Mouse (Mus musculus): ENCODE measurements around the gene Gphn. TPM values are rescaled to one million over a fixed set of nuclear protein-coding genes. Genes with fewer than 3 reads are reported as not detected.

Gene Gphn
- polyA plus RNA-seq, 1 experiment from 2014 or later = 23.5 TPM

- peak; percentile 42 for ATAC-seq (ENCODE audit: low FRiP score, low read depth)
These were observed 1.1 kb downstream of the Gphn start for GRCm38 (mm10) chr12:78227021-78227932.

DNA sequence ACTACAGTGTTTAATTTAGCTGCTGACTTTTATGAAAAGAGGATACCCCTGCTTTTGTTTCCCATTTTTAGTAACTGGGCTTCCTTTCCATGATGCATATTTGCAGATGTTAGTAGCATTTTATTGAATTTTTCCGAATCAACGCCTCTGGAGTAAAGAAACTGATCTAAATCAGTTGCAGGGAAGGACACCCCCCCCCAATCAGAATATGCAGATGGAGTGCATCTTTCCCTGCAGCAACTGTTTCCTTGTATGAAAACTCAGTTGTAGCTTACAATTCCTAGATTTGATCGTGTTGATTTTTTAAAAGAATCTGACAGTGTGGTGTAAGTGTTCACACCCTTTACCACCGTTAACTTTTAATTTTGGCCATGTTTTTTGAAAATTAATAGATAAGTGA lies 2.0 kb downstream of the Gphn start:
- no peak overlapping the region for H3K27ac ChIP-seq (replicated peaks)
- WGBS = 42% methylated on average over 4 of the region's 4 CpGs
- peaks cover 4% of the 10 kb centered on the region for H3K4me1 ChIP-seq
- no peaks in the 10 kb centered on the region for H3K9me3 ChIP-seq
- H3K36me3 ChIP-seq = no peaks in the 10 kb centered on the region
- H3K9ac ChIP-seq (replicated peaks) = peak overlapping the region; percentile 81; the same call in 1 of the 2 replicates
- ATAC-seq (ENCODE audit: low FRiP score, low read depth) = no peak
- peak overlapping the region; percentile 78 for H3K4me3 ChIP-seq
- H3K27me3 ChIP-seq = no peaks in the 10 kb centered on the region
- H3K4me2 ChIP-seq (replicated peaks) = peak overlapping the region; percentile 70

More at GRCm38 (mm10) chr12:78227021-78227932, 1.1 kb downstream of the Gphn start:
- under 1% methylated on average over 39 of the region's 57 CpGs for WGBS
- Histone ChIP-seq H3K27ac (replicated peaks) (peak overlapping the region; percentile 98), H3K4me3 (peak overlapping the region; percentile 78), H3K4me1 (peaks cover 4% of the 10 kb centered on the region), H3K36me3 (no peaks in the 10 kb centered on the region), H3K9ac (replicated peaks) (peak overlapping the region; percentile 81), H3K9me3 (no peaks in the 10 kb centered on the region), H3K4me2 (replicated peaks) (peak overlapping the region; percentile 70), H3K27me3 (no peaks in the 10 kb centered on the region)

DNA sequence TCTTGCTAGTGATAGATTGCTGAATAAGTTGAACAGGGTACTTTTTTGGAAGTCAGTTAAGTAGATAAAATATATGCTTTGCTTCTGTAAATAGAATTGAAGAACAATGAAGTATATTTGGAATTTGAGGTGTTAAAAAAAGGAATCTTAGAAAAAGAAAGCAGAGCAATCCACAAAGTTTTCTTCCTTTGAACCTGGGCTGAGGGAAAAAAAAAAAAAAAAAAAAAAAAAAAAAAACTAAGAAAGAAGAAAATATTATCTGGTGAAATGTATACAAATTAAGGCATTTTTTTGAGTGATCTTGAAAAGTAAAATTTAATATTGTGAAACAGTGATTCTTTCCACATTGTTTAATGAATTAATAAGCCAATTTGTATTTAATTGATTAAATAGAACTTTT lies 6.4 kb downstream of the Gphn start:
- no peak overlapping the region for H3K9ac ChIP-seq (replicated peaks)
- H3K36me3 ChIP-seq = no peaks in the 10 kb centered on the region
- H3K27ac ChIP-seq (replicated peaks) = no peak overlapping the region
- H3K4me3 ChIP-seq = no peak overlapping the region
- peaks cover 4% of the 10 kb centered on the region for H3K4me1 ChIP-seq
- H3K27me3 ChIP-seq = no peaks in the 10 kb centered on the region
- no peak overlapping the region for H3K4me2 ChIP-seq (replicated peaks)
- H3K9me3 ChIP-seq = no peaks in the 10 kb centered on the region
- no peak for ATAC-seq (ENCODE audit: low FRiP score, low read depth)

- no peak overlapping the region for H3K27ac ChIP-seq (replicated peaks)
- no peaks in the 10 kb centered on the region for H3K36me3 ChIP-seq
- no peaks in the 10 kb centered on the region for H3K4me1 ChIP-seq
- no peak overlapping the region for H3K4me2 ChIP-seq (replicated peaks)
- H3K27me3 ChIP-seq = no peaks in the 10 kb centered on the region
- no peak overlapping the region for H3K9ac ChIP-seq (replicated peaks)
- WGBS = 75% methylated on average over 1 of the region's 1 CpGs
- no peak for ATAC-seq (ENCODE audit: low FRiP score, low read depth)
- no peaks in the 10 kb centered on the region for H3K9me3 ChIP-seq
- H3K4me3 ChIP-seq = no peak overlapping the region
These were observed 22.2 kb downstream of the Gphn start for GRCm38 (mm10) chr12:78248366-78248765.

- no peak overlapping the region for H3K27ac ChIP-seq (replicated peaks)
- no peak for ATAC-seq (ENCODE audit: low FRiP score, low read depth)
- no peaks in the 10 kb centered on the region for H3K9me3 ChIP-seq
- H3K4me1 ChIP-seq = no peaks in the 10 kb centered on the region
- no peak overlapping the region for H3K4me2 ChIP-seq (replicated peaks)
- no peaks in the 10 kb centered on the region for H3K36me3 ChIP-seq
- no peak overlapping the region for H3K9ac ChIP-seq (replicated peaks)
- no peaks in the 10 kb centered on the region for H3K27me3 ChIP-seq
- H3K4me3 ChIP-seq = no peak overlapping the region
These were observed 23.0 kb downstream of the Gphn start for GRCm38 (mm10) chr12:78249151-78249550.

- WGBS = 92% methylated on average over 2 of the region's 2 CpGs
- no peaks in the 10 kb centered on the region for H3K36me3 ChIP-seq
- no peak for ATAC-seq (ENCODE audit: low FRiP score, low read depth)
These were observed 51.2 kb downstream of the Gphn start for GRCm38 (mm10) chr12:78277386-78277785.

DNA sequence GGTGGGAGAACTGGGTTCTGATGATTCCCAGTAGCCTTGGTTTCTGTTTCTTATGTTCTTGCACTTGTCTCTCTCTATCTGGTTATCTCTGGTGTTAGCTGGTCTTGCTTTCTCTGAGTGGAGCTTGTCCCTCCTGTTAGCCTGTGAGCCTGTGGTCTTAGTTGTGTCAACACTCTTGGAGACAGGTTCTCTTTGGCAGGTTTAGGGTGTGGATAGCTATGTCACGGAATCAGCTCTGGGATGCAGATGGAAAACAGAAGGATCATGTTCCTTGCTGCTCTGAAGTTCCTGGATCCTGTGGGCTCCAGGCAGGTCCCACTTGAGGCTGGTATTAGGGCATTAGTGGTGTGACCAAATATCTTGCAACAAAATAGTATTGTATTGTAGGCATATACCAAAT lies 64.2 kb downstream of the Gphn start:
- H3K4me2 ChIP-seq (replicated peaks) = no peak overlapping the region
- H3K27me3 ChIP-seq = no peaks in the 10 kb centered on the region
- no peaks in the 10 kb centered on the region for H3K9me3 ChIP-seq
- no peak overlapping the region for H3K4me3 ChIP-seq
- H3K4me1 ChIP-seq = no peaks in the 10 kb centered on the region
- H3K27ac ChIP-seq (replicated peaks) = no peak overlapping the region
- no peak for ATAC-seq (ENCODE audit: low FRiP score, low read depth)
- WGBS = 94% methylated on average over 1 of the region's 1 CpGs
- H3K36me3 ChIP-seq = no peaks in the 10 kb centered on the region
- no peak overlapping the region for H3K9ac ChIP-seq (replicated peaks)

More at GRCm38 (mm10) chr12:78277386-78277785, 51.2 kb downstream of the Gphn start:
- H3K27ac ChIP-seq (replicated peaks) = no peak overlapping the region
- H3K9ac ChIP-seq (replicated peaks) = no peak overlapping the region
- no peaks in the 10 kb centered on the region for H3K27me3 ChIP-seq
- 0 out of 2 replicates have a peak, but pooled peaks cover 2% of the 10 kb centered on the region for H3K9me3 ChIP-seq
- no peaks in the 10 kb centered on the region for H3K4me1 ChIP-seq
- no peak overlapping the region for H3K4me3 ChIP-seq
- no peak overlapping the region for H3K4me2 ChIP-seq (replicated peaks)

GRCm38 (mm10) chr12:78298824-78299398 lies 72.7 kb downstream of the Gphn start:
- 85% methylated on average over 1 of the region's 1 CpGs for WGBS
- H3K4me2 ChIP-seq (replicated peaks) = no peak overlapping the region

GRCm38 (mm10) chr12:78315106-78315505 lies 88.9 kb downstream of the Gphn start:
- H3K4me1 ChIP-seq = no peaks in the 10 kb centered on the region
- H3K9ac ChIP-seq (replicated peaks) = no peak overlapping the region
- H3K4me3 ChIP-seq = no peak overlapping the region
- no peak overlapping the region for H3K4me2 ChIP-seq (replicated peaks)
- H3K27ac ChIP-seq (replicated peaks) = no peak overlapping the region
- no peaks in the 10 kb centered on the region for H3K9me3 ChIP-seq
- ATAC-seq (ENCODE audit: low FRiP score, low read depth) = no peak
- H3K36me3 ChIP-seq = no peaks in the 10 kb centered on the region
- no peaks in the 10 kb centered on the region for H3K27me3 ChIP-seq

More at GRCm38 (mm10) chr12:78298824-78299398, 72.7 kb downstream of the Gphn start:
- Histone ChIP-seq H3K27ac (replicated peaks) (no peak overlapping the region), H3K9ac (replicated peaks) (no peak overlapping the region), H3K4me1 (no peaks in the 10 kb centered on the region), H3K36me3 (no peaks in the 10 kb centered on the region), H3K4me3 (no peak overlapping the region), H3K9me3 (no peaks in the 10 kb centered on the region), H3K27me3 (no peaks in the 10 kb centered on the region)
- no peak for ATAC-seq (ENCODE audit: low FRiP score, low read depth)

GRCm38 (mm10) chr12:78327946-78328345 lies 101.8 kb downstream of the Gphn start:
- H3K9ac ChIP-seq (replicated peaks) = no peak overlapping the region
- H3K4me1 ChIP-seq = no peaks in the 10 kb centered on the region
- 91% methylated on average over 4 of the region's 4 CpGs for WGBS
- ATAC-seq (ENCODE audit: low FRiP score, low read depth) = no peak
- H3K4me3 ChIP-seq = no peak overlapping the region
- no peaks in the 10 kb centered on the region for H3K36me3 ChIP-seq
- H3K4me2 ChIP-seq (replicated peaks) = no peak overlapping the region
- H3K27me3 ChIP-seq = no peaks in the 10 kb centered on the region
- H3K27ac ChIP-seq (replicated peaks) = no peak overlapping the region
- no peaks in the 10 kb centered on the region for H3K9me3 ChIP-seq

- H3K4me1 ChIP-seq = no peaks in the 10 kb centered on the region
These were observed 105.9 kb downstream of the Gphn start for GRCm38 (mm10) chr12:78332107-78332506.

DNA sequence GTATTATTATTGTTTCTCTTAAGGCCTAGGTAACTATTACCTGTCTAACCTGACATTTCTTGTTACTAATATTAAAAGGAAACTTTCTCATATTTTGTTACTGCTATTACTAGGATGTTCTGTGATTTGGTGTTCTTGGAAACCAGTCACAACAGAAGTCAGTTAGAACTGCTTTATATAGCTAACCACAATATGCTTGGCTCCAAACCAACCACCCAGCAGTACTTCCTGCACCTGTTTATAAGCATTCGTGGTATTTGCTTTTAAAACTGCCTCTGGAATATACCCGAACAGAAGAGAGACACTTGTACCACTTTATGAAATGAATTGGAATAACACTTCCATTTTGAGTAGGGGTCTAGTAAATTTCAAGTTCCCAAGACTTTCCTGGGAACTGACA lies 130.3 kb downstream of the Gphn start:
- Histone ChIP-seq H3K9ac (replicated peaks) (no peak overlapping the region), H3K9me3 (no peaks in the 10 kb centered on the region), H3K4me1 (no peaks in the 10 kb centered on the region), H3K4me2 (replicated peaks) (no peak overlapping the region), H3K4me3 (no peak overlapping the region), H3K27me3 (no peaks in the 10 kb centered on the region), H3K27ac (replicated peaks) (no peak overlapping the region), H3K36me3 (no peaks in the 10 kb centered on the region)
- WGBS = 91% methylated on average over 2 of the region's 2 CpGs
- no peak for ATAC-seq (ENCODE audit: low FRiP score, low read depth)

More at GRCm38 (mm10) chr12:78332107-78332506, 105.9 kb downstream of the Gphn start:
- Histone ChIP-seq H3K4me2 (replicated peaks) (no peak overlapping the region), H3K36me3 (no peaks in the 10 kb centered on the region), H3K27ac (replicated peaks) (no peak overlapping the region), H3K27me3 (no peaks in the 10 kb centered on the region), H3K4me3 (no peak overlapping the region), H3K9ac (replicated peaks) (no peak overlapping the region), H3K9me3 (no peaks in the 10 kb centered on the region)
- 73% methylated on average over 3 of the region's 3 CpGs for WGBS
- ATAC-seq (ENCODE audit: low FRiP score, low read depth) = 0 out of 2 replicates have a peak, but pooled peaks have one; percentile 52

Measured in midbrain, embryonic 12.5 days (tissue).